Mouse (Mus musculus) forebrain, embryonic 12.5 days (tissue): ENCODE measurements around the gene Ctsz. TPM values are rescaled to one million over a fixed set of nuclear protein-coding genes. Genes with fewer than 3 reads are reported as not detected.

Experiments
- ATAC-seq: fragments of 200-750 bp; cut with Nextera tagmentation; 2 replicates; pipeline ENCODE4 v1.8.0; 2017; ENCODE audit warnings: moderate TSS enrichment; ENCODE audit not compliant: low FRiP score
- H3K27ac ChIP-seq: fragments of 300-500 bp; sonication (generic); 2 replicates; pipeline ENCODE4 v1.5.1; 2016; ENCODE audit warnings: mild to moderate bottlenecking
- H3K27me3 ChIP-seq: fragments of 300-500 bp; sonication (generic); 2 replicates; pipeline ENCODE4 v1.6.1; 2016; ENCODE audit warnings: mild to moderate bottlenecking
- H3K36me3 ChIP-seq: fragments of 300-500 bp; sonication (generic); replicated peaks from 2 replicates; pipeline ENCODE4 v1.6.1; 2016; ENCODE audit warnings: mild to moderate bottlenecking
- H3K4me1 ChIP-seq: fragments of 300-500 bp; sonication (generic); 2 replicates; pipeline ENCODE4 v1.6.1; 2016
- H3K4me2 ChIP-seq: fragments of 300-500 bp; sonication (generic); 2 replicates; pipeline ENCODE4 v1.6.1; 2016; ENCODE audit warnings: mild to moderate bottlenecking, moderate library complexity
- H3K4me3 ChIP-seq: fragments of 300-500 bp; sonication (generic); replicated peaks from 2 replicates; pipeline ENCODE4 v1.5.1; 2016; ENCODE audit warnings: mild to moderate bottlenecking
- H3K9ac ChIP-seq: fragments of 300-500 bp; sonication (generic); 2 replicates; pipeline ENCODE4 v1.6.1; 2016; ENCODE audit warnings: mild to moderate bottlenecking
- H3K9me3 ChIP-seq: fragments of 300-500 bp; sonication (generic); 2 replicates; pipeline ENCODE4 v1.6.1; 2016
- WGBS: fragments of 180-500 bp; shearing (Covaris S2); methylation state at CpG from one replicate; pipeline ENCODE4 v1.1.7; 2016; 5-methylcytosine and 5-hydroxymethylcytosine counted together
- polyA plus RNA-seq: library from polyadenylated mRNA; unstranded; fragments of >200 nt; fragmentation: Nextera tagmentation; extraction: Ambion mirVana; gene quantifications from 2 replicates; pipeline ENCODE4 v1.2.1, GENCODE M21; 2016

The Ctsz gene
- polyA plus RNA-seq, 1 experiment from 2014 or later: 66.0 TPM

DNA sequence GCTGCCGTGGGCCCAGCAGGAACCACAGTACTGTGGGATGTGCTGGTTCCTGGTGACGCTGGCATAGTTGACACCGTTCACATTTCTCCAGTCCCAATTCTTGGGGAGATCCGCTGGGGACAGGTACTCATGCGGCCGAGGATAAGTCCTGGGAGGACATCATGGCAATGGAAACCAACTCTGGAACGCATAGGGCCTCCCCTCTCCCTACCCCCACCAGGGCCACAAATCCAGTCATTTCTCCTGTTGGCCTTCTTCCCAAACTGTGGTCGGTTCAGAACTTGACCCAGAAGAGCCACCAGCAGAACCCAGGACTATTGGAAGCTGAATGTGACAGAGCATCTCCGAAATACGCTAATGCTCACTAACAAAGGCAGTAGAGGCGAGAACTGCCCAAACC, 658 bp downstream of the Ctsz start:
- Histone ChIP-seq H3K36me3 (no peaks in the 10 kb centered on the region), H3K4me3 (peak overlapping the region; percentile 55), H3K4me1 (peaks cover 20% of the 10 kb centered on the region), H3K27me3 (no peaks in the 10 kb centered on the region), H3K27ac (0 out of 2 replicates have a peak overlapping the region, but pooled peaks have one; percentile 13), H3K9ac (peak overlapping the region; percentile 63), H3K9me3 (no peaks in the 10 kb centered on the region), H3K4me2 (peak overlapping the region; percentile 74)
- 67% methylated on average over 11 of the region's 11 CpGs for WGBS
- no peak for ATAC-seq

DNA sequence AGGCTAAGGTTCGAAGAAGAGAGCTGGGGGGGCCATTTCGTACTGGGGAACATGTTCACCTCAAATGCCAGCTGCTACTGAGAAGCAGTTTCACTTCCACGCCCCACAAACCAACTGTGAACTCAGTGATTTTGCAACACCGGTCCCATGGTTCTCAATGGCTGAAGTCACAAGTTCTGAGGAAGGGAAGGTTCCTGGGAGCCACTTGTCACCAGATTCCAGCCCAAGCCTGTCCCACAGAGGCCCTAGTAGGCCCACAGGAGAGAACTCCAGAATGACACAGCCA, 1.2 kb downstream of the Ctsz start:
- no peak overlapping the region; the same call in 1 of the 2 replicates for H3K4me3 ChIP-seq
- ATAC-seq: no peak
- no peaks in the 10 kb centered on the region for H3K27me3 ChIP-seq
- peaks cover 20% of the 10 kb centered on the region for H3K4me1 ChIP-seq
- no peaks in the 10 kb centered on the region for H3K9me3 ChIP-seq
- no peak overlapping the region for H3K9ac ChIP-seq
- H3K4me2 ChIP-seq: peak overlapping the region; percentile 74
- 94% methylated on average over 4 of the region's 4 CpGs for WGBS
- no peaks in the 10 kb centered on the region; the same call in 1 of the 2 replicates for H3K36me3 ChIP-seq
- H3K27ac ChIP-seq: no peak overlapping the region

DNA sequence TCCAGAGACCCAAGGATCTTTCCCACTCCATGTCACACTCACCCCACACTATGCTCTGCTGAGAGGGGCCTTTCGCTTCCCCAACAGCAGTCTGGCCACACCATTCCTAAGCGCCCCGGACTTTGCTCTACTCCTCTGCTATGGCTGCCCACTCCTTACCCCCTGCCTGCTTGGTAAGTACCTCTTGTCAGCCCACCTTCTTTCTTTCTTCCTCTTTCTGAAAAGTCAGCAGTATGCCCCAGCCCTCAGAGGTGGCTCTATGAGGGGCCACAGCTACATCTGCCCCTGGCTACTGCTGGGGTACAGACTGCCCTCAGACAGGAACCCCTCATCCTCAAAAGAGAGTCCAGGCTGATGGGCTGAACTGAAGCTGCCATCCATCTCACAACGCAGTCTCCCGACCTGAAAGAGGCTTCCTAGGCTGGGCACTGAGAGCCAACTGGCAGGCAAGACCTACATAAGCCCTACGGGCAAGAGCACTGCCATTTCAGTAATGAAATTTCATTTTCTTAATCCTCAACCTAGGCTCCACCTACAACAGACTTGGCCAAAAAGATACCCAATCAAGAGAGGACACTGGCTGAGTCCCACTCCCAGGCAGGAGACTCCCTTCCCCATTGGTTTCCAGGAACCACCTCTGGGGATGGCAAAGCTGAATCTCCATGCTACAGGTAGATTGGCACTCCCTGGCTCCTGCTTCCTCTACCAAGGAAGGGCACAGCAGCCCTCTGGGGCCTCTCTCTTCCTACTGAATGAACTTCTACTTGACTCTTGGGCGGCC, 1.7 kb downstream of the Ctsz start:
- Histone ChIP-seq H3K27me3 (no peaks in the 10 kb centered on the region), H3K27ac (no peak overlapping the region), H3K4me3 (no peak overlapping the region), H3K9me3 (no peaks in the 10 kb centered on the region), H3K4me1 (peaks cover 20% of the 10 kb centered on the region), H3K9ac (no peak overlapping the region), H3K4me2 (0 out of 2 replicates have a peak overlapping the region, but pooled peaks have one; percentile 74), H3K36me3 (no peaks in the 10 kb centered on the region; the same call in 1 of the 2 replicates)
- ATAC-seq: no peak
- 96% methylated on average over 7 of the region's 7 CpGs for WGBS

DNA sequence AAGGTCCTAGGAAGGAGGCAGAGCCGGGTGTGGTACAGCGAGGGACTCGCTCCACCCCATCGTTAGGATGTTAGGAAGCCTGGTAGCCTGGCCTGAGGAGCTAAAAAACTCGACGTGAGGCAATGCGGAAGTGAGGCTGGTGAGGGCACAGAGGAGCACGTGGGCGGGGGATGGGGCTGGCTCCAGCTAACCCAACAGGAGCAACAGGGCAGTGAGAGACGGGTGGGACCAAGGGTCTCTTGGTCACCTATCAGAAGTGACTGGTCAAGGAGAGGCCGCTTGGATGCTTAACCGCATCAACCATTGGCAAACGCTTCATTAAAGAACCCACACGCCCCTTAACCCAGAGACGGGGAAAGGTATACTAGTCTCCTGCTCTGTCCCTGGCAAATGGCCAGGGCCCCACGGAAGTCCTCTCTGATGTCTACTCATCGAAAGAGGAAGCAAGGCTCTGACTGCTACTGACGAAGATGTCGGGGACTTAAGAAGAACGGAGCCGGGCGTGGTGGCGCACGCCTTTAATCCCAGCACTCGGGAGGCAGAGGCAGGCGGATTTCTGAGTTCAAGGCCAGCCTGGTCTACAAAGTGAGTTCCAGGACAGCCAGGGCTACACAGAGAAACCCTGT, 2.6 kb downstream of the Ctsz start:
- H3K9ac ChIP-seq: no peak overlapping the region
- H3K4me1 ChIP-seq: peaks cover 20% of the 10 kb centered on the region
- 95% methylated on average over 26 of the region's 26 CpGs for WGBS
- no peak overlapping the region for H3K27ac ChIP-seq
- H3K4me3 ChIP-seq: no peak overlapping the region
- H3K36me3 ChIP-seq: no peaks in the 10 kb centered on the region; the same call in 1 of the 2 replicates
- no peaks in the 10 kb centered on the region for H3K27me3 ChIP-seq
- no peak overlapping the region for H3K4me2 ChIP-seq
- ATAC-seq: no peak
- H3K9me3 ChIP-seq: no peaks in the 10 kb centered on the region

DNA sequence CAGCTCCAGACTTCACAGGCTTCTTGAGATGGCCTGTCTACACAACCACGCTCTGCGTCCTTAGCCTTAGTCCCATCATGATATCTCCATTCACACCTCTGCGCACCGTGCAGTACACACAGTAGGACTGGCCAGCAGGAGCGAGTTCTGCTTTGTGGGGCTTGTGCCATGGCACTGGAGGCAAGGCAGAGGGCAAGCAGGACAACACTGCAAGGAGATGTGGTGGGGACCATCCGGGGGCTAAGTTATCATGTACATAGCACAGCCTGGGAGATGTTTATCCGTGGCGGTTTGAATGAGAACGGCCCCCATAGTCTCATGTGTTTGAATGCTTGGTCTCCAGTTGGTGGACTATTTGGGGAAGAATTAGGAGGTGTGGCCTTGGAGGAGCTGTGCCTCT, 3.9 kb downstream of the Ctsz start:
- H3K9ac ChIP-seq: no peak overlapping the region
- peaks cover 20% of the 10 kb centered on the region for H3K4me1 ChIP-seq
- WGBS: 95% methylated on average over 9 of the region's 9 CpGs
- H3K27me3 ChIP-seq: no peaks in the 10 kb centered on the region
- no peak overlapping the region for H3K4me2 ChIP-seq
- ATAC-seq: no peak
- no peaks in the 10 kb centered on the region for H3K9me3 ChIP-seq
- H3K27ac ChIP-seq: no peak overlapping the region
- no peaks in the 10 kb centered on the region; the same call in none of the 2 replicates for H3K36me3 ChIP-seq
- H3K4me3 ChIP-seq: no peak overlapping the region

DNA sequence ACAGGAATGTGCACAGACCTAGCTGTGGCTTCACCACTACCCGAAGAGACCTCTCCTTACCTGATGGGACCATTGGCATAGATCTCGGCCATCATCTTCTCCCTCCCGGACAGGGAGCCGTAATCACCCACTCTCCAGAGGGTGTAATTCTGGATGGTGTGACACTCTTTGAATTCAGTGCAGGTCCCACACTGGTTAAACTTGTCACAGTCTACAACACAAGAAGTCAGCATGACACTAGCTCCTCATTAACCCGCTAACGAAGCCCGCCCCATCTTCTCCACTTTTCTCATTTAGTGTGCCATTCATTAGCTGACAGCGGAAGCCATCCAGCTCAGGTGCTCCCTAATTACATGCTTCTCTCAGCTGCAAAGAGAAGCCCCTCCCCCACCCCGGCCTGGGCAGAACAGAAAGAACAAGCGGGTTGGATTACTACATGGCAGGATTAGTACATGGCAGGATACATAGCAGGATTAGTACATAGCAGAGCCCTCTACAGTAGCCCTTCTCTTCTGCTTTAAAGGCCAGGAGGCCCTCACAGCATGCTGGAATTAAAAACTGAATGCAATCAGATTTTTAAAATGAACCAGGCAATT, 9.7 kb downstream of the Ctsz start:
- 48% methylated on average over 10 of the region's 10 CpGs for WGBS
- H3K9me3 ChIP-seq: no peaks in the 10 kb centered on the region
- peaks cover 7% of the 10 kb centered on the region; the same call in 1 of the 2 replicates for H3K4me1 ChIP-seq
- no peaks in the 10 kb centered on the region for H3K27me3 ChIP-seq
- H3K4me2 ChIP-seq: no peak overlapping the region
- H3K9ac ChIP-seq: no peak overlapping the region
- no peak overlapping the region for H3K4me3 ChIP-seq
- H3K27ac ChIP-seq: peak overlapping the region; percentile 54; the same call in 1 of the 2 replicates
- H3K36me3 ChIP-seq: peaks cover 52% of the 10 kb centered on the region
- ATAC-seq: peak; percentile 73

DNA sequence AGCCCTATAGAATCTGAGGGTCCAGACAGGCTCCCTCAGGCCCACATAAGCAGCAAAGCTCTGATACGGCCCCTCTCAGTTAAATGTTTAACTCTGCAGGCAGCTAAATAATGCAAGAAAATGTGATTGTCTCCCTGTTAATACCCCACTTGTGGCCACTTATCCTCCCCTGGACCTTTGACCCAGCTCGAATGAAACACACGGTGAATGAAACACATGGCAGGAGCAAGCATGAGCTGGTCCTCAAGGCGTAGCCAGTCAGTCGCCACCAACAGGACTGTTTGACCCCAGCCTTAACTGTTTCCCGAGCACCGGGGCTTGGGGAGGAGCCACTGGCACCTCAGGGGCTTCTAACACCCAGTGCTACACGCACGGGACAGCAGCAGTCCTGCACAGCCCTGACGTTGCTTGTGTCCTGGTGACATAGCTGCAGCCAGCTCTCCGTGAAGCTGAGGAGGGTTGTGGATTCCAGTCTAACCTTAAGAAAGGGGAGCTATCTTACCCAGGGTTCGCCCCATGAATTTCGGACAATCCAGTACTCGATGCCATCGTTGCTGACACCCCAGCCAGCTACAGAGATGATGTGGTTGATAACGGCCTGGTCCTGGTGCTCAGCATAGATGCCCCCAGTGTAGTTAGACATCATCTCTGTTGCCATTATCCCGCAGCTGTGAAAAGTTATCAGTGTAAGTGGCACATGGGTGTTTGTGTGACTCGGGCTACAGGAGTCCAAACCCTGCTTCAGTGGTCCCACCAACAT, 10.6 kb downstream of the Ctsz start:
- Histone ChIP-seq H3K27me3 (no peaks in the 10 kb centered on the region), H3K4me3 (no peak overlapping the region), H3K9ac (no peak overlapping the region), H3K27ac (peak overlapping the region; percentile 25; the same call in 1 of the 2 replicates), H3K4me1 (peaks cover 7% of the 10 kb centered on the region; the same call in 1 of the 2 replicates), H3K4me2 (no peak overlapping the region), H3K9me3 (no peaks in the 10 kb centered on the region), H3K36me3 (peaks cover 60% of the 10 kb centered on the region)
- ATAC-seq: no peak
- WGBS: 72% methylated on average over 18 of the region's 18 CpGs

DNA sequence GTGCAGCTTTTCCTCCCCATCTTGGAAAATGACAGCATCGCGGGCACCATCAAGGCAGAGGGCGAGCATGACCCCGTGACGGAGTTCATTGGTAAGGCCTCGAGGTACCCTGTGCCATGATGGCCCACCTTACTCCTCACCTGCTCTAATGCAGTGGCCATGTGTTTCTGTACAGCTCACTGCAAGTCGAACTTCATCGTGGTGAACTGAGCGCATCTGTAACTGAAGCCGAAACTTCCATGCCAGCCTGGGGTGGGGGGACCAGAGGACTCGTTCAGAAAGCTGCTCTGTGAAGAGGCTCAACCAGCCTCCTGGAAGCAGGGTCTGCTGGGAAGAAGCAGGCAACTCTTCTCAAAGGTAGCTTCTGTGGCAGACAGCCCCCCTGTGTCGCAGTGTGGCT, 12.0 kb downstream of the Ctsz start:
- no peaks in the 10 kb centered on the region for H3K27me3 ChIP-seq
- ATAC-seq: no peak
- peaks cover 7% of the 10 kb centered on the region; the same call in 1 of the 2 replicates for H3K4me1 ChIP-seq
- H3K27ac ChIP-seq: no peak overlapping the region
- H3K4me2 ChIP-seq: no peak overlapping the region
- no peaks in the 10 kb centered on the region for H3K9me3 ChIP-seq
- 95% methylated on average over 12 of the region's 12 CpGs for WGBS
- no peak overlapping the region for H3K4me3 ChIP-seq
- H3K36me3 ChIP-seq: peaks cover 72% of the 10 kb centered on the region
- no peak overlapping the region for H3K9ac ChIP-seq

DNA sequence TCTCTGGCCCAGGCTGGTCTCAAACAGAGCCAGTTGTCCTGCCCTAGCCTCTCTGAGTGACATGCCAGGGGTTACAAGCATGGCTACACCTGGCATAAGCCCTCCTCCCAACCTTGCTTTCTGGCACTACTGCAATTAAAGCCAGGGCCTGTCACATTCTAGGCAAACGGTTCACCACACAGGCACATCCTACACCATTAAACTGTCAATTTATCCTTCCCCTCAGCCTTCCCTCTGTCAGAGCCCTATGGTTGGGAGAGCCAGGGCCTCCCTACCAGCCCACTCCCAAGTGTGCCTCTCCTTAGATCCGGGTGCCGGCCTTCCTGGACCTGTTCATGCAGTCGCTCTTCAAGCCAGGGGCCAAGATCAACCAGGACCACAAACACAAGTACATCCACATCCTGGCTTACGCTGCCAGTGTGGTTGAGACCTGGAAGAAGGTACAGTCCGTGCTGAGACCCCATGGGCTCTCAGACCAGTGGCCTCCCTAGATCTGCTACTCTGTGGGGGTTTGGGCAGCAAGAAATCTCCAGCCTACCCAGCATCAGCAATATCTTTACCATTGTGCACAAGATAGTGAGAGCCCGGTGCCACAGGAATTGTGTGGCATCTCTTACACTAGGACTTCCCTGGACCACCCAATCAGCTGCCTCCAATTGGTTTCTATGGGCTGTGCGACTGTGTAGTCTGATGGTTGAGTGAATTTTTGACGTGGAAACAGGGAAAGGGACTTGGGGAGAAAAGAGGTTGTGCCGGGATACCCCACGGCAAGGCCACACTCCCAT, 14.3 kb downstream of the Ctsz start:
- Histone ChIP-seq H3K4me2 (no peak overlapping the region), H3K9me3 (no peaks in the 10 kb centered on the region), H3K4me1 (peaks cover 5% of the 10 kb centered on the region; the same call in 1 of the 2 replicates), H3K36me3 (peaks cover 92% of the 10 kb centered on the region), H3K9ac (no peak overlapping the region), H3K4me3 (no peak overlapping the region), H3K27me3 (no peaks in the 10 kb centered on the region), H3K27ac (no peak overlapping the region)
- 92% methylated on average over 11 of the region's 11 CpGs for WGBS
- ATAC-seq: no peak

DNA sequence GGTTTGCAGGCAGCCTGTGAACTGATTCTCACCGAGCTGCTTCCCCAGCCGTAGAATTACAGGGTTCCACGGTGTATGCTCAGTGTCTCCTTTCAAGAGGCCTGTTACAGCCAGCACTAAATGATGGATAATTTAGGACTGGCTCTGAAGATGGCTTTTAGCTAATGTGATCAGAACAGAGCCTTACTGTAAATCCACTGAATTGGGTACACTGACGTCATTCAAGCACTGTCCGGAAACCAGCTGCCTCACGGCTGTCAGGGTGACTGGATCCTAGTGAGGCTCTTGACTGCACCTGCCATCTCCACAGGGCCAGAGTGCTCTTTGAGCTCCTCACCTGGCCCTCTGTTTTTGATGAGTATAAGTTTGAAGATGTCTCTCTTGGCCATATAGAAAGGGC, 17.7 kb downstream of the Ctsz start:
- Histone ChIP-seq H3K4me1 (peaks cover 14% of the 10 kb centered on the region), H3K9me3 (no peaks in the 10 kb centered on the region), H3K9ac (no peak overlapping the region), H3K36me3 (peaks cover 64% of the 10 kb centered on the region), H3K27ac (no peak overlapping the region), H3K27me3 (no peaks in the 10 kb centered on the region), H3K4me2 (no peak overlapping the region), H3K4me3 (no peak overlapping the region)
- ATAC-seq: no peak
- WGBS: 82% methylated on average over 6 of the region's 6 CpGs

DNA sequence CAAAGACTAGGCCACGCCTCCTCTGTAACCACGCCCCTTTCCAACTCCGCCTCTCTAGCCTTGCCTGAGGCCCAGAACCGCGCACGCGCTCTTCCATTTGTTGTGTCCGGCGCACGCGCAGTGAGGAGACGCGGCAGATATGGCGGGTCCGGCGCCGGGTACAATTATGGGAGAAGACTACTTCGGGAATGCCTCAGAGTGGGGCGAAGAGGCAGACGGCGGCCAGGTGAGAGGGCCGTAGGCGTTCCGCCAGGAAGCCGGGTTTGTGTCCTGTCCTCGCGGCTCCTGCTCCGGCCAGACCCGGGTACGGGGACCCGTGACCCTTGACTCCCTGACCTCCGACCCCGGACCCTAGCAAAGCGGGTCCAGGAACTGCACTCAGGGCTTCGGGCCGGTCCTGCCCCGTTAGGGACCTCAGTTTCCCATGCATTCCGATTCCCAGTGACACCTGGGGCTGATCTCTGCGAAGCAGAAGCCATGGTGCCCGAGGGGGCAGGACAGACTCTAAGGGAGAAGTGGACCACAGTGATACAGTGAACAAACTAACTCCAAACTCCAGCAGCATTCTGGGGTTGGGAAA, 23.0 kb downstream of the Ctsz start, which contains the start of gene Nelfcd:
Nelfcd (plus strand) TSS at position 74 of the 580 bp plus-strand sequence.
- Histone ChIP-seq H3K36me3 (peaks cover 14% of the 10 kb centered on the region), H3K4me1 (peaks cover 15% of the 10 kb centered on the region), H3K9me3 (no peaks in the 10 kb centered on the region), H3K4me2 (peak within 1 kb of the TSS; percentile 79), H3K27me3 (no peaks in the 10 kb centered on the region), H3K9ac (peak within 1 kb of the TSS; percentile 83), H3K4me3 (peak within 1 kb of the TSS; percentile 89), H3K27ac (no peak within 1 kb of the TSS)
- under 1% methylated on average over 40 of the region's 40 CpGs for WGBS
- ATAC-seq: peak; percentile 95
